Mouse (Mus musculus) adipocyte (in vitro differentiated cells): Measurements from ENCODE around the gene Akap13.
"Not testable (repeated sequence)": the region's sequence is repeated elsewhere in the genome, so short reads cannot be mapped to it uniquely, and the experiment has no call there.

ENCODE experiments used
- DNase-seq: peaks from one replicate; pipeline ENCODE4 v3.0.0-alpha.2; 2016; ENCODE audit warnings: low spot score

Gene Akap13

DNA sequence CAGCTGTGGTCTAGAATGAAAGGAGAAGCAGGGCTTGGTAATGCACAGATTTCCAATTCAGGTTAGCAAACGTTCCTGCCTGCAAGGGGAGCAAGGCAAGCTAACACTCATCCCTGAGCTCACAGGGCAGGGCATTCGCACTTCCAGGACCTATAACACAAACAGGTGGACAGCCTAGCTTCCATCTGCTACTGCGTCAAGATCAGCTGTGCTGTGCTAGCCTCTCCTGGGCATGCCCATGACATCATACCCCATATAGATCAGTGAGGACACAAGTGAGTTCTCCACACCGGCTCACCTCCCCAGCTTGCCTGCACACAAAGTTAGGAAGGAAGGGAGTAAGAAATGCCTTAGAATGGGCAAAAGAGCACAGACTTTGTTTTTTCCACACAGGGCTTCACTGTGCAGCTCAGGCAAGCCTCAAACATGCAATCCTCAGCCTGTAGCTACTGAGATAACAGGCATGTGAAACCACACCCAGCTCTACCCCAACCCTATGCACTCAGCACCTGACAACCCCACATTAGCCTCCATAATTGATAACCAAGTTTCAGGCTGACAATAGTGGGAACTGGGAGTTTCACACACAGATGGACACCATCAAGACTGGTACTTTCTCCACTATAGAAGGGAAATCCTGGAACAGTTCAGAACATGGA, 305.5 kb downstream of the Akap13 start:
- not testable (repeated sequence) for DNase-seq

DNA sequence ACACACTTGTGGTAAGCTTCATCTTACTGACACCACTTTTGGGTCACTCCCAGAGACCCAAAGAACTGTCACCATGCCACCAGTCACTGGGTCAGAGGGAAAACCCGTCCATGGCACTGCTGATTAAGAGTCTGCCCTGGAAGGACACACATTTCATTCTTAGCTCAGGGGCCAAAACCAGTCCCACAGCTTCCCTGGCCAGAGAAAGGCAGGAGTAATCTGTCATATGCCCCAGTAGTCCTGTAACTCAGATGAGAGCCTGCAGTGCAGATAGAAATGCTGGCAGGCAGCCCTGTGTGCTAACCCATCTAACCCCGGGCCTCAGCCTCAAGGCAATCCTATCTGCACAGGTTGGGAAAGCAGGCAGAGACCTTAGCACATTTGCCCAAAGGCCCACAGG, 306.9 kb downstream of the Akap13 start:
- peak; percentile 84 for DNase-seq

DNA sequence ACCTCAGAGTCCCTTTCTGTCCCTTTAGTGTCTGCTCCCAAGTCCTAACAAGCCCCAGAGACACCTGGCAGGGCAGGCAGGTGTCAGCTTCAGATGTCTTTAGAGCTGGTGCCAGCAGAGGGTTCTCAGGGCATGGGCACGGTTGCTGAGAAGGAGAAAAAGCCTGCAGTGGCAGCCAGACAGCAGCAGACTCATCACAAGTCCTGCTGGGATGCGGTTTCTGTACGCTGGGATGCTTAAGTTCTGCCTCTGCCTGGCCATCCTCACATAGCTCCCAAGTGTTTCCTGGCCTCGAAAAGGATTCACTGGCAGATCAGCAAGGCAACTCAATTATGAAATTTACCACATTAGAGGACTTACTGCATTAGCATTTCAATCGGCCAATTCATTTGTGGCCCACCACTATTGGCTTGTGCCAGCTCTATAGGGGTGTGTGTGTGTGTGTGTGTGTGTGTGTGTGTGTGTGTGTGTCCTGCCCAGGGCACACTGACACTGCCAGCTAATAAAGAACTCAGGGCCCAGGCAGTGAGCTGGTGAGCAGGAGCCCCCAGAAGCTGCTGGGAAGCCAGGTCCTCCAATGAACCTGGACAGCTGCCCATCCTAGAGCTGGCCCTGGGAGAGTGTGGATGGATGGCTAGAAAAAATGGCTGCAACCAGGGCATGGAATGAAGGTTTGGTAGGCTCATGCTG, 311.9 kb downstream of the Akap13 start:
- not testable (repeated sequence) for DNase-seq

DNA sequence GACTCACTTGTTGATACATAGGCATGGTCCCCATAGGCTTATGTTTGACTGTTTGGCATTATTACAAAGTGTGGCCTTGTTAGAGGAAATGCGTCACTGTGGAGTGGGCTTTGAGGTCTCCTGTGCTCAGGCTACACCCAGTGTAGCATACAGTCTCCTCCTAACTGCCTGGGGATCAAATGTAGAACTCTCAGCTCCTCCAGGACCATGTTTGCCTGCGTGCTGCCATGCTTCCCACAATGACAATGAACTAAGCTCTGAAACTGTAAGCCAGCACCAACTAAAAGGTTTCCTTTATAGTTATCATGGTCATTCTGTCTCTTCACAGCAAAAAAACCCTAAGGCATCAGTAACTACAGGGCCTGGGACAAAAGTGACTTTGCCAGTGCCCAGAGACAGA, 312.8 kb downstream of the Akap13 start:
- no peak for DNase-seq

DNA sequence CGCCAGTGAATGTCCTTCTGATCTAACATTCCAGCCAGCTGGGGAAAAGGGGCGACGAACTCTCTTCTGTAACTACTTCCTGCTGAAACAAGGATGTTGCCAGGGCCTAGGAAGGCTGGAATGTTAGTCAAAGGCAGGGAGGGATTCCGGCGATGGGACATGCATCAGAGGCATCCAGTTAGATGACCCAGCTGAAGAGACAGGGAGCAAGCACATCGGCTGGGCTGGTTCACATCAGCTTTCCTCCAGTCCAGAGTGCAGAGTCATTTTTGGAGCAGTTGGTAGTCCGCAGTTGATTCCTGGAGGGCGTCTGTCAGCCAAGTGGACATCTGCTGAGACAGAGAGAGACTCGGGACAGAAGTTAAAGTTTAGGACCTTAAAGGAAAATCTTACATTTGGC, 314.6 kb downstream of the Akap13 start:
- no peak for DNase-seq

DNA sequence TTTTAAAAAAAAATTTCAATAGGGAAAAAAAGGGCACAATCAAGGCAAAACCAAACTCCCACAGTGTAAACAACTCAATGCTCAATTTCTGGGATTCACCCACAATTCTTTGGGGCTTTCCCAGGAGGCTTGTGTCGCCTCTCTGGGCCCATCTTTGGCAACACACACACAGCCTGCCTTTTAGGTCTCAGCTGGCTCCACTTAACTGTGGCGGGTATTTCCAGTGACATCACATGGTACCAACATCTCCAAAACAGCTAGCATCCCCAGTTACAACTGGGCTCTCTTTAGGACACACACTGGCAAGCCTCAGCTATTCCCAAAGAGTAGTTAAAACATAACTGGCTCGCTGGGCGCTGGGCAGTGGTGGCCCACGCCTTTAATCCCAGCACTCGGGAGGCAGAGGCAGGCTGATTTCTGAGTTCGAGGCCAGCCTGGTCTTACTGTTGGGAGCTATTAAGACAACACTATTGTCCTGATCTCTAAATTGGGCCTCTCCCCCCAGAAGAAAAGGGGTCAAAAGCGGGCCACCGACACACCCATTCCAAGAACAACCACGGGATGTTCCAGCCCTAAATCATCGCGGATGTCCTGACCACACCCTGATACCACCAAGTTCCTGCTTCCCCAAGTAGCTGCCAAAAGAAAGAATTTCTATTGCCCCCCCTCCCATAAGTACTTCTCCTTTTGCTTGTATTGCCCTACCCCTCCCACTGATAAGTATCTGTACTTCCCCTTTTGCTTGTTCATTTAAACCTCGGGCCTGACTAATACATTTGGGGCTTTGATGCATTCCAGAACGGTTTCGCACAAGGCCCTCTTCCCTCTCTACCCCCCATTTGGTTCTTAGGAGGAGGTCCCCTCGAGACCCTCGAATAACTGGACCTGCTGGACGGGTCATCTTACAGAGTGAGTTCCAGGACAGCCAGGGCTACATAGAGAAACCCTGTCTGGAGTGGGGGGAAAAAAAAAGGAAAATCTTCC, 319.1 kb downstream of the Akap13 start:
- not testable (repeated sequence) for DNase-seq

DNA sequence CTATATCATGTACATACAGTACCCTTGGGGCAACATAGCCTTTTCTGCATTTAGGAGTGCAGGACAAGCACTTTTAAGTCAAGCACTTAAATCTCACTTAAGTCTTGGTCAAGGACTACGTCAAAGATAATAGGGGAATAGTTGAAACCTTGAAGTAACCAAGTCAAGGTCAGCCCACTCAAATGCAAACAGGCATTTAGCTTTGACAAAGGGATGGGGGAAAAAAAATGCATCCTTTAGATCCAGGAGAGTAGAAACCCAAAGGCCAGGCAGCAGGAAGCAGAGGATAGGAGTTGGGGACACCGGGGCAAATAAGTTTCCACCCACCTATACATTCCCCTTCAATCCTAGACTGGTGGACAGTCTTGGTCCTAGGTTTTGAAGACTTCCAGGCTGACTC, 322.7 kb downstream of the Akap13 start:
- no peak for DNase-seq

DNA sequence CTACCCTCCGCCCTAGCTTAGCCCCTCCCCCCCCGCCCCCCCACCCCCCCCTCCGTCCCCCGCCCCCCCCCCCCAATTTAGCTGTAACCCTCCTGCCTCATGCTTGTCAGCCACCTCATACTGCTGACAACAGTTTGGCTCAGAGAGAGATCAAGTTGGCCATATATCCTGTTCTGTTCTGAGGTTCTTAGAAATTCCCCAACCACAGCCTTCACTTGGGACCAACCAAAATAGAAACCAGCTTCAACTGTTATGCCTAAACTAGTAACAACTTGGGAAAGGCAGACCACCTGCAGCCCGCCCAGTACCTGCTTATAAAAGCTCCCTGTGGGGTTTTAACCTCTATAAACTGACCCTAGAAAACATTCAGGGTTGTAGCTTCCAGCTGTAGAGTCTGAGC, 325.5 kb downstream of the Akap13 start:
- DNase-seq = no peak

DNA sequence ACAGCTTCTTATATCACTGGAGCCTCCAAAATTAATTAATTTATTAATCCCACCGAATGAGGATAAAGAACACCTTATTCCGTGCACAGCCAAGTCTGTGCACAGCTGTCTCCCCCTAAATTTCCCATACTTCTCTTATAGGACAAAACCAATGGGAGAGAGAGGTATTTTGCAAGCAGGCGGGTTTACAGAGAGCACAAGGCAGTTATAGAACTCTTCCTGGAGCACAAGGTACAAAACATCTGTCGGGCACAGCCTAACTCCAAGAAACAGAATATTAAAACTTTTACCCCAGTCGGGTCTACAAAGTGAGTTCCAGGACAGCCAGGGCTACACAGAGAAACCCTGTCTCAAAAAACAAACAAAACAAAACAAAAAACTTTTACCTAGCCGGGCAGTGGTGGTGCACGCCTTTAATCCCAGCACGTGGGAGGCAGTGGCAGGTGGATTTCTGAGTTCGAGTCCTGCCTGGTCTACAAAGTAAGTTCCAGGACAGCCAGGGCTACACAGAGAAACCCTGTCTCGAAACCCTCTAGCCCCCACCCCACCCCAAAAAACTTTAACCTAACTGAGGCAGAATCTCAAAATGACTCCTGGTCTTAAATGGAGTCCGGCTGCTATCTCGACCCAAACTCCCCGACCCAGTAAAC, 326.1 kb downstream of the Akap13 start:
- DNase-seq = no peak

DNA sequence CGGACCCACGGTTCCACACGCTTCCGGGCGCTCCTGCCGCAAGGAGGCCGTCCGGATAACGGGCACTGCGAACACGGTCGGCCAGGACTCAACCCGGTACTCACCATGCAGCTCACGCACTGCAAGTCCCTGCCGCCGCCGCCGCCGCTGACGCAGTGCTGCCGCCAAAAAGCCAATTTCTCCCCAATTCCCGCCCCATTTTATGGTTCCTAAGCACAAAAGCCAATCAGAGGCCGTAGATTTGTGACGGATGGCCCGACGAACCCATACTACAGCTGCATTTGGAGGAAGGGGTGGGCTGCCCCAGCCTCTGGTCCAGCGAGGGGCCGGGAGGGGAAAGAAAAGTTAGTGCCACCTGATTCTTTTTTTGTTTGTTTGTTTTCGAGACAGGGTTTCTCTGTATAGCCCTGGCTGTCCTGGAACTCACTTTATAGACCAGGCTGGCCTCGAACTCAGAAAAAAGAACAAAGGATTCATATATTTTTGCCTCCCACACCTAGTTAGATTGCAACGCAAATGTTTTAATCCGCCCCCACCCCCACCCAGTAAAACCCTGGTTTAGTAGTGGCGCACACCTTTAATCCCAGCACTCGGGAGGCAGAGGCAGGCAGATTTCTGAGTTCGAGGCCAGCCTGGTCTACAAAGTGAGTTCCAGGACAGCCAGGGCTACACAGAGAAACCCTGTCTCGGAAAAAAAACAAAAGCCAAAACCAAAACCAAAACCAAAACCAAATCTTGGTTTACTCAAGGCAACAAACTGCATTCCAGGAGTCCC, 326.8 kb downstream of the Akap13 start:
- peak; percentile 91 for DNase-seq

DNA sequence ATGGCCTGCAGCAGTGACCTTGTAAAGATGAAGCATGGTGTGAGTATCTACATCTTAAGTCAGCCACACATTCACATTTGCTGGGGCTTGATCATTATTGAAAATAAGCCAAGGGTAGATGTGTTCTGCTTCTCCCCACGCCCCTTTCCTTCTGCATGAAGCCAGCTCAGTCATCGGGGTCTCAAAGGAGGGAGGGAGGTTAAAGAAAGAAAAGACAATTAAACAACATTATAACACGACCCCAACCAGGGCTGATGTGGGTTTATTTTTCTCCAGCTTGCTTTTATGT, 327.3 kb downstream of the Akap13 start:
- no peak for DNase-seq

DNA sequence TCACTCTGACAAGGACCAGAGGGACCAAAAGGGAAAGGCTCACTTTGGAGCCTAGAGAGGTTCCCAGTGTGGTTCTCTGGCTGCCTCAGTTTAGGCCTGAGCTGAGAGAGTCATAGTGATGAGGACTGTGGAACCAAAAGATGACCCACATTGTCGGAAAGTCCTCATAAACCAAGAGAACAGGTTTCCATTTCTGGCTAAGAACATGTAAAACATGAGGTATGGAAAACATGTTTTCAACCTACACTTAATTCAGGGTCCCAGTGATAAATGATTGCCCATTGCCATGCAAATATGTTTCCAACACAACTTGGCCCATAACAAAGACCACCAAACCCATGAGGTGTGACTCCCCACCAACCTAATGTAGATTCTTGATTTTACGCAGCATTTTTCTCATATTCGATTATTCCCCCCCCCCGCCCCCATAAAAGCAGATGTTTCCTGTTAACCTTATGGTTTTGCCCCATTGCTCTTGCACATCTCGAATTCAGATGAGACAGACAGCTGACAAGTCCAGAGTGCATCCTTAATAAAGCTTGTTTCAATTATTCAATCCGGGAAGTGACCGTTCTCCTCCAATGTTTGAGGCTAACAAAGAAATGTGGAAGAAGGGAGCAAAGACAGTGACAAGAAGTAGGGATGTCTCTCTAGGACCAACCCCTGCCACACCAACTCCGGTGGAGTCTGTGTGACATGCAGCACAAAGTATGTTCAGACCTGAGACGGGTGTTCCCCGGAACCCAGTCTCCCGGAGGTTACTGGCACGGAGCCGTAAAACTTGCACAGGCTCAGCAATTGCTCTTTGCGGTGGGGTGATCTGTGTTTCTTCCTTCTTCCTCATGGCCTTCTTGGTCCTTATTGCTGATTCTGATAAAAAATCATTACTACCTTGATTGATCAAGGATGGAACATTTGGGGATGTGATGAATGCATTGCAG, 330.3 kb downstream of the Akap13 start:
- no peak for DNase-seq

DNA sequence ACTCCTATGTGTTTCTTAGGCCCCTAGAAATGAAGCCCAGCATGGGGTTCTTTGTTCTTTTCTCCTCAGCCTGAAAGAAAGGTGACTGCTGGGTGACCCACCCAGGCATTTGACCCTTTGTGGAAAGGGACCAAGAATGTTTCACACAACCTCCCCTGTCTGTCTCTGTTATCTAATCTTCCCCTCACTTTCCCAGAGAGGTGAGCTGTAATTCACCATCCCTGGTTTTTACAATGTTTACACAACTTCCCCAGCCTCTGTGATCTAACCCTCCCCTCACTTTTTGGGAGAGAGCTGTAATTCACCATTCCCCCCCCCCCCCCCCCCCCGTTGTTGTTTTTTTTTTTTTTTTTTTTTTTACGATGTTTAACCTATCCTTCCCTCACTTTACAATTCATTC, 331.5 kb downstream of the Akap13 start:
- no peak for DNase-seq

DNA sequence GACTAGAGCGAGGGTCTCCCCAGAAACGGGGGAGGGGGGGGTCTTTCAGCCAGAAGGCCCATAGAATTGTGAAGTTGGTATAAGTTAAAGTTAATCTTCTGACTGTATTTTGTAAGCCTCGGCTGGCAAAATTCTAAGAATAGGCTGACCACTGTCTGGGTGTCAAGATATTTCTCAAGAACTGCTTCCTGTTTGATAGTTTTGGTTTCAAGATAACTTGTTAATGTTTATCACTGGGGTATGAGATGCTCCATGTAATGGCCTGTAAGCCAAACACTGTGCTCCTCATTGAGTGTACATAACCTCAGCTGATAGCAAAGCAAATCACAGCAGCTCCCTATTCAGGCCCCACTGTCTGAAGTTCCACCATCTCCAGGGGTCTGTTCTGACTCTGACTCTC, 332.0 kb downstream of the Akap13 start:
- no peak for DNase-seq

DNA sequence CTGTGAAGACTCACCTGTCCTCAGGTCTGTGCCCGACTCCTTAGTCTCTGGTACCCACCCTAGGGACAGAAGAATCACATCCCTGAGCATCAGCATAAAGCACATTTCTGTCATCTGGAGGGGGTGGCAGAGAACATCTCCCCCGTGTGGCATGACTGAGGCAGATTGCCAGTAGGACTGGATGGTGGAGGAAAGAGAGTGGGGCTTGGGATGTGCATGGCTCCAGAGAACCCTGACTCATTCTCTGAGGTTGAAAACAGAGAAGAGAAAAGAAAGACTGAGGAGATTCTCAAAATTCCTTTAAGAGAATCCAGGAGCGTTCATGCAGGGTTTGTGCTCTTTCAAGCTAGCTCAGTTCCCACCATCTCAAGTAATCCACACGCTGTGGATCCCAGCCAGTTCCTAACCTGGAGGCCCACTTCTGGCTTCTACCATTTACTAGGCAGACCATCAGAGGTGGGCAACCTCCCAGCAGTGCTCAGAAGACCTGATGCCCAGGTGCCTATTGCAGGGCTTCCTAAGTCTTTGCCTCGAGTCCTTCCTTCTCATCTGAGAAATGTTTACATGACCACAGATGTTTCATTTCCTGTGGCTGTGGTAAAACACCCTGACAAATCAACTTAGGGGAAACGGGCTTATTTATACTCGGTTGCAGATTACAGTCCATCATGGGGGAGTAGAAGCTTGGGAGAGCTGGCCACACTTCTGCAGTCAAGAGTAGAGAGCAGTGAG, 332.9 kb downstream of the Akap13 start:
- DNase-seq = not testable (repeated sequence)

DNA sequence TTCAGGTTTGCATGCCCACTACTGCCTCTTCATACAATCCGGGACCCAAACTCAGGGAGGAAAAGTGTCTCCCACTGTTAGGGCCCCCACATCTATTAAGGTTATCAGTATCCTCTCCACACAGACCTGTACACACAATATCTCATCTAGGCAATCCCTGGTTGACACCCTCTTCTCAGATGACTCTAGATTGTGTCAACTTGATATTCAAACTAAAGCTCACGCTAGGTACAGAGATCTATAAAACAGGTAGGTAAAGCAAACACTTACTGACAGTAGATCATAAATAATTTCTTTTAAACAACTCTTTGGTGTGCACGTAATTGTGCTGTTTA, 333.4 kb downstream of the Akap13 start:
- not testable (repeated sequence) for DNase-seq

DNA sequence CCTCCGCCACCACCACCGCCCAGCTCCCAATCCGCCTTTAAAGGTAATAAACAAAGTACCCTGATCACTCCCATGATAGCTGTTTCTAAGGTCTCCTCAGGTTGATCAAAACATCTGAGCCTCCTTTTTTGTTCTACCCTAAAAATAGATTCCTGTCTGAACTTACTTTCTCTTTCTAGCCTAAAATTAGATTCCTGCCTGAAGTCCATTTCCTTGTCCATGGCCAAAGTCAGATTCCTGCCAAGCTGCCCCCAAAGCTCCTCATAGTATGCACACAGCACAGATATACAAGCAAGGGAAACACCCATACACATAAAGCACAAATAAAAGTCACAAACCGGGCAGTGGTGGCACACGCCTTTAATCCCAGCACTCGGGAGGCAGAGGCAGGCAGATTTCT, 334.4 kb downstream of the Akap13 start:
- no peak for DNase-seq

DNA sequence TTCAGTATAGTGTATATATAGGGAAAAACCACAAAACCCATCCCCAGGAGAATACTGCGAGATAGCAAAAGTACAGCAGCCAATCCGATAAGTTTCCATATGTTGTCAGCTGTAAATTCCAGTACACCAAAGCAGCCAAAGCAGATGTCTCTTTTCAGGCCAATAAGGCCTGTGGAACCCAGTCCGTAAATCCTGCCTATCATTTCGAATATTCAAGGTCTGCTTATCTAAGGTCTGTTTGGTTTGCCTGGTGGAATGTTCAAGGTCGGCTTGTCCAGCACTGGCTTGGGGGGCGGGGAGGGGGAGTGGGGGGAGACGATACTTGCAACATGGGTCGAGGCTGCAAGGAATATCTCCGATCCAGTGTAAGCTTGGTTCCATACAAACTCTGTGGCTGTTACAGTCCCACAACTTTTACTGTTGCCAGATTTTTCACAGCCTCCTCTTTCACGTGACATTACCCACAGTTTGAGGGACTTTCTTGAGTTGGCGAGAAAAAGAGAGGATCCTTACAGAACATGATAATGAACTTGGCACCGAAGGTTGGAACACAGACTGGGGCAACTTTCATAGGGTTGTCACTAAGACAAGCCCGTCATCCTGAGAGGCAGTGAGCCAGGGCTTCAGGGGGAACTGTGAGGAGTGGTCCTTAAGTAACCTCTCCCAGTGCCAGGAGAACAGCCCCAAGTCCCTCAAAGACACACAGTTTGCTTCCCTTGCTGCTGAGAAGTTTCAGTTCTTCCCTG, 335.9 kb downstream of the Akap13 start:
- DNase-seq = not testable (repeated sequence)

DNA sequence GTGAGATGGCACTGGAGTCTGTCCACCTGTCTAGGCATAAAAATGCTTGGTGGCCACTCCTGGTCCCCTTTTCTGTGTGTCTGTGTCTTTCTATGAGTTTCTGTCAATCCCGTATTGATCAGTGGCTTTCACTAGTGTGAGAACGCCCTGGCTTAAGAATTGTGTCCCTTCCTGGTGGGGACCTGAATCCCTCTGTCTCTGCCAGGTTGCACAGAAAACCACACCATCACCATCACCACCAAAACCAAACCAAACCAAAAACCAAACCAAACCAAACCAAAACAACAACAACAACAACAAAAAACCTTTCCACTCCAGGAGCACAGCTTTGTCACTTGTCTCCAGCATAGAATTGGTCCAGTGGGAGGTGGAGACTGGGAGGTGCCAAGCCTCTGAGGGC, 337.8 kb downstream of the Akap13 start:
- no peak for DNase-seq
